Mouse (Mus musculus) kidney, adult 11 months (tissue): Measurements from ENCODE around the gene Ankrd53.
A peak's percentile ranks its signal among the peaks of the same experiment; 100 is the strongest.
"Not testable (repeated sequence)": the region's sequence is repeated elsewhere in the genome, so short reads cannot be mapped to it uniquely, and the experiment has no call there.

Source experiments
- DNase-seq: peaks from one replicate; pipeline ENCODE4 v3.0.0; 2022

Gene Ankrd53

DNA sequence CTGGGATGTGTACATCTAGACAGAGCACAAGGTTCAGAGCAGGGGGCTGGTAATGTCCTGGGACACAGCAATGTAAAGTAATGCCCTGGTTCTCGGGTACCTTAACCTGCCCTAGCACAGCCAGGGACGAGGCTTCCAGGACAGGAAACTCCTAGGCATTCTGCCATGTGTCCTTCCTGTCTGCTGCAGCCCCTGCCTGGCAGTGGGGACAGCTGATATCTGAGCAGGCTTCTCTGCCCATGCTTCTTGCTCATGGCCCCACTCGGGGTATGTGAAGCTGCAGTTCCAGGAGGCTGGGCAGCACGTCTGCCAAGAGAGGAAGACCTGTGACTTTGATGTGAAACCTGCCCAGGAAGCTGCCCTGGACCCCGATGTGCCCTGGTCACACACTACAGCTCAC is 6.0 kb downstream of the Ankrd53 start:
- no peak for DNase-seq

- no peak for DNase-seq
Measured at GRCm38 (mm10) chr6:83774126-83774525, 11.7 kb downstream of the Ankrd53 start.

GRCm38 (mm10) chr6:83774781-83775563 is 12.5 kb downstream of the Ankrd53 start:
- DNase-seq = no peak

DNA sequence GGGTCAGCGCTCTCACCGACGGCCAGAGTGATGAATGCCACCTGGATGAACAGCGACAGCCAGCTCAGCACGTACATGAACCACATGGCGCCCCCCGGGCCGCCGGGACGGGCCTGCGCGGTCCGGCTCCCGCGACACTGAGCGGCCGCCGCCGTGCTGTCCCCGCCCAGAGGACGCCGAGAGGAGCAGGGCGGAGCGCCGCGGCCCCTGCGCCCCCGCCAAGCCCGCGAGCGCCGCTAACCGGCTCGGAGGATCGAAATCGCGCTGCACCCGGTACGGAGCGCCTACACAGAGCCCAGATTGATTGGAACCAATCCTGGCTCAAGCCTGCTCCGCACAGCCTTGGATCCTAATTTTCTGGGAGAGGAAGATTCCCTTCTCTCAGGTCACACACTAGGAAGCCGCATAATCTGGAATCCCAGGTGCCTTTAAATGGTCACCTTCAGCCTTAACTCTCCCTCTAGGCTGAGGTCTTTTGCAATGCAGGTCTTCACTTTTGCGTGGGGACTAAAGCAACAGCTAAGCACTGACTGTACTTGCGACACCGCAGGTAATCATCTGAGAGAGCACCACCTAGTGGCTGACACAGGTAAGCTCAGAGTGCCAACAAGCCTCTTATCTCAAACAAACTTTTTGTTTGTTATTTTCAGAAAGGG is 13.3 kb downstream of the Ankrd53 start, which contains the start of gene Tex261:
Gene Tex261 (minus strand): TSS at position 176 of the 656 bp plus-strand sequence.
- DNase-seq = peak; percentile 89

DNA sequence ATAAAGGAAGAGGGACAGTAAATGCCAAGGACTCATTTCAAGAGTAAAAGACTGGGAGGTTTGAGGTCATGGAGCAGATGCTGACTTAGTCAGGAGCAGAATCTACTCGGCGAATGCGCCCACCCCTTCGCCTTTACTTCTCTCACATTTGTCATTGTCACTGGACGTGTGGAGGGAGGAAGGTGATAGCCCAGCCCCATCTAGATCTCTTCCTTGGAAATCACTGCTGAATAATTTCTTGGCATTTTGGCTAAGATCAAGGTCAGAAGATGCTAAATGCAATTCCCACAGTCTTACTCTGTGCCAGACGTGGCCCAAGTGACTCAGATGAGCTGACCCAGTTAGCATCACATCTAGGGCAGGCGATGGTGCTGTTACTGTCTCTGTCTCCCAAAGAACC is 15.9 kb downstream of the Ankrd53 start:
- DNase-seq = no peak

- DNase-seq = peak; percentile 54
Measured at GRCm38 (mm10) chr6:83779026-83779425, 16.6 kb downstream of the Ankrd53 start.

- DNase-seq = no peak
Measured at GRCm38 (mm10) chr6:83786426-83786825, 24.0 kb downstream of the Ankrd53 start.

DNA sequence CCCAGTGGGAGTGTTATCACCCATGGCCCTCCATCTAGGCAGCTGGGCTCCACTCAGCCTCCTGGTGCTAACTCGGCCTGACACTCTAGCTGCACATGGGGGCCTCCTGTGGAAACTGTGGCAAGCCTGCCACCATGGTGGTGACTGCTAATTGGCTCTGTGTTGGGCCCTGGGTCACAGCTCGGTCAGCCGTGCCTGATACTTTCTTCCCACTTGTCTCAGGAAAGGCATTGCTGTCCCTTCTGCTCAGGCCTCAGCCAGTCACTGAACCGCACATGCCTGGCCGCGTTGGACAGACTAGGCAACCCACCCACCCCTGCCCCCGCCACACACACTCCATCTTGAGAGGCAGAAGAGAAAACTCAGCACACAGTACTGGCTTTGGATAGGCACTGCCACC is 26.1 kb downstream of the Ankrd53 start:
- DNase-seq = no peak

- DNase-seq = not testable (repeated sequence)
Measured at GRCm38 (mm10) chr6:83790533-83790932, 28.1 kb downstream of the Ankrd53 start.

DNA sequence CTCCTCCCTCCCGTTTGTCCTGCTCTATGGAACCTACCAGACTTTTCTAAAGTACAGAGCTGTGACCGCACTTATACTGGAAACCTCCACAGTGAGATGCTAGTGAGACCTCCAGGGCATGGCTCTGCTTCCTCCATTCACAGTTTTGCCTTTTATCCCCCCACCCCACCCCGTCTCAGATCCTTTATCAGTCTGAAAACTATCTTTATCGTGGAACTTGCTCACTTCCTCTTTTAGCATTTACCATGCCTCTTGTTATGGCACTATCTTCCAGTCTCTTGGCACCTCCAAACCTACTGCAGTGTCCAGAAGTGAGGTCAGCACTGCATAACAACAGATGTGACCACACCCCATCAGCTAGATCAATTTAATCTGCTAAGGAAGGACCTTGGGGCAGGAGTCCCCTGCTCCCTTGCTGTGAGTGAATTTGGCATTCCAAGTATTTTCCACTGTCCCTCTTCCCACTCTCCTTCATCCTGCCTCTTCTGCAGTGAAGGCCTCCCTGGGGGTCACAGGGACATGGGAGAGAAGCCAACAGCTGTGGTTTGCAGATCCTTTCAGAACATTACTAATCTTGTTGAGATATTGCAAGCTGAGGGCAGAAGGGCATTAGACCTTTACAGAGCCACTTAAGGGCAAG is 28.9 kb downstream of the Ankrd53 start:
- no peak for DNase-seq

DNA sequence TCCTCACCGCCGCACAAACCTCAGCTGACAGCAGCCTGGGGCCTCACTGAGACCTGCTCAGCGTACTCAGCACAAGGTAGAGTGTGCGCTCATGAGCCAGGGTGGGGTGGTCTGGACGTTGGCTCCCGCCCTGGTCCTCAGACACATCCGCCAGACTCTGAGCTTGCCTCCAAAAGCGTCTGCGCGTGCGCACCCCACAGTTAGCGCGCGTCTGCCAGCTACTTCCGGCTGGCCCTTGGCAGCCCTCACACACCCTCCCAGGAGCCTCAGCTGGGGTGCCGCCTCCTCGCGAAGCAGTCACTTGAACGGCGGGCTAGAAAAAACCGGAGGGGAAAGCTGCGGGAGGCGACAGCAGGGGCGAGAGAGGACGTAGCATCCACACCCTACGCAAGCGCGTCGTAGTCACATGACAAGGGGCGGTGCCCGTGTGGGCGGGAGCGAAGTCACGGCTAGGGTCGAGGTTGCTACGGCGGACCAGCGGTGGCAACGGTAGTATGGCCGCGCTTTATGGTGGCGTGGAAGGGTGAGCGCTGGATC is 32.4 kb downstream of the Ankrd53 start, which contains the start of gene Nagk:
Gene Nagk (plus strand): TSS at position 223 of the 537 bp plus-strand sequence.
- peak; percentile 96 for DNase-seq

DNA sequence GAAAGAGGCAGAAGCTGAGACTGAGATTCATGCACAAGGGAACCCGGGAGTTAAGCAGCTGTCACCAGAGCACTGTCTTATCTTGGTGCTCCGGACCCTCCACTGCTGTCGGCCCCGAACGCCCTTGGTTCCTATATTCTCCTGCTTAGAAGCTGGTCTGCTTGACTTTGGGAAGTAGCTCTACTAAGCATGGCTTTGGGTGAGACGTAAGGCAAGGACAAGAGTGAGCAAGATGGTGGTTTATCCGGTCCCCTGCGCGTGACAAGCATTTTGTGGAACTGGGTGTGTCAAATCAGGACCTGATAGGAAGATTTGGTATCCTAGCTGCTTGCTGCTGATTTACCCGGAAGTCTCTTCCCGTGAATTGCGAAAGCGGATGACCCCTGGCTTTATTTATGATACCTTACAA is 33.1 kb downstream of the Ankrd53 start:
- DNase-seq = peak; percentile 42

DNA sequence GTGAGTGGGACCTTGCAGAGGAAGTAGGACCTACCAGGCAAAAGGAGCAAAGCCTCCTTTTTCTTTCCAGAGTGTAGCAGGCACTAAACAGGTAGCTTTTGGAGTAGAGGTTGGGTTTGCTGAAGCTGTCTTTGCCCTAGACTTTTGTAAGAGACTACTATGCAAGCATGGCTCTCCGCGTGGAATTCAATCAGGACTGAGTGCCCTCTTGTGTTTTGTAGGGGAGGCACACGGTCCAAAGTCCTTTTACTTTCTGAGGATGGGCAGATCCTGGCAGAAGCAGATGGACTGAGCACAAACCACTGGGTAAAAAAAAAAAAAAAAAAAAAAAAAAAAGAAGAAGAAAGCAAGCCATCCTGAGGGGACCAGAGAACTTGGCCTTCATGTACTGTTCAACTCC is 34.2 kb downstream of the Ankrd53 start:
- peak; percentile 53 for DNase-seq

- DNase-seq = no peak
Measured at GRCm38 (mm10) chr6:83802033-83802432, 39.6 kb downstream of the Ankrd53 start.

- DNase-seq = no peak
Measured at GRCm38 (mm10) chr6:83802846-83803245, 40.4 kb downstream of the Ankrd53 start.

DNA sequence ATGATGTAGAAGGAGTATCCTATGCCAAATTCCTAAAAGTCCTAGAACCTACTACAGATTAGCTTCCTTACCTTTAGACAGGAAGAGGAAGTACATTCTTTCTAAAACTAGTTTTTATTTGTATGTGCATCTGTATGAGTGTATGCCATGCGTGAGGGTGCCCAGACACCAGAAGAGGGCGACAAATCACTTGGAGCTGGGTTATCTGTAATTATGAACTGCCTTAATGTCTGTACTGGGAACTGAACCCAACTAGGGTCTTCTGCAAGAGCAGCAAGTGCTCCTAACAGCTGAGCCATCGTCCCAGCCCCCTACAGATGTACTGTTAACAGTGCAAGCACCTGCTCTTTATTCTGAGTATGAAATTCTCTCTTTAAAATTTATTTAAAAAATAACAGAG is 53.4 kb downstream of the Ankrd53 start:
- no peak for DNase-seq
